Mouse (Mus musculus): ENCODE measurements around the gene Gm38392. TPM values are rescaled to one million over a fixed set of nuclear protein-coding genes. Genes with fewer than 3 reads are reported as not detected.
"Not testable (repeated sequence)": the region's sequence is repeated elsewhere in the genome, so short reads cannot be mapped to it uniquely, and the experiment has no call there.

The Gm38392 gene
- 0.43 TPM in 1 of 3 replicates, not detected in the others for total RNA-seq (2017)

DNA sequence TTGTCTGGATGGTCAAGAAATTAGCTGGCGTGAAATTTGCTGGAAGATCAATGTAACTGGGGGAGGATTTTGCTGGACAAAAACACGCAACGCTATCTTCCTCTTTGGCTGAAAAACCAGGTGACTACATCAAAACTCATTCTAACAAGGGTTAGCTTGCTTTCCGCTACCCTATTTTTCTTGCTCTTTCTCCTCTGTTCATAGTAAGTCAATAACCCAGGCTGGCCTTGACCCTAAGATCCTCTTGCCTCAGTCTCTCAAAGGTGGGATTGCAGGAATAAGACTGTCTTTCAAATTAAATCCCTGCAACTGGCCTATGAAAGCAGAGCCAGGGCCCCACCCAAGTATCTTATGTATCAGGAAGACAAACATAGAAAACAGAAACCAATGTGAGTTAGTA lies at the start of gene Gm38392:
Gene Gm38392 (minus strand): TSS at position 101 of the 400 bp plus-strand sequence.
- ATAC-seq (replicated peaks; ENCODE audit: insufficient number of reproducible peaks, low FRiP score, low TSS enrichment, poor library complexity, severe bottlenecking): no peak

DNA sequence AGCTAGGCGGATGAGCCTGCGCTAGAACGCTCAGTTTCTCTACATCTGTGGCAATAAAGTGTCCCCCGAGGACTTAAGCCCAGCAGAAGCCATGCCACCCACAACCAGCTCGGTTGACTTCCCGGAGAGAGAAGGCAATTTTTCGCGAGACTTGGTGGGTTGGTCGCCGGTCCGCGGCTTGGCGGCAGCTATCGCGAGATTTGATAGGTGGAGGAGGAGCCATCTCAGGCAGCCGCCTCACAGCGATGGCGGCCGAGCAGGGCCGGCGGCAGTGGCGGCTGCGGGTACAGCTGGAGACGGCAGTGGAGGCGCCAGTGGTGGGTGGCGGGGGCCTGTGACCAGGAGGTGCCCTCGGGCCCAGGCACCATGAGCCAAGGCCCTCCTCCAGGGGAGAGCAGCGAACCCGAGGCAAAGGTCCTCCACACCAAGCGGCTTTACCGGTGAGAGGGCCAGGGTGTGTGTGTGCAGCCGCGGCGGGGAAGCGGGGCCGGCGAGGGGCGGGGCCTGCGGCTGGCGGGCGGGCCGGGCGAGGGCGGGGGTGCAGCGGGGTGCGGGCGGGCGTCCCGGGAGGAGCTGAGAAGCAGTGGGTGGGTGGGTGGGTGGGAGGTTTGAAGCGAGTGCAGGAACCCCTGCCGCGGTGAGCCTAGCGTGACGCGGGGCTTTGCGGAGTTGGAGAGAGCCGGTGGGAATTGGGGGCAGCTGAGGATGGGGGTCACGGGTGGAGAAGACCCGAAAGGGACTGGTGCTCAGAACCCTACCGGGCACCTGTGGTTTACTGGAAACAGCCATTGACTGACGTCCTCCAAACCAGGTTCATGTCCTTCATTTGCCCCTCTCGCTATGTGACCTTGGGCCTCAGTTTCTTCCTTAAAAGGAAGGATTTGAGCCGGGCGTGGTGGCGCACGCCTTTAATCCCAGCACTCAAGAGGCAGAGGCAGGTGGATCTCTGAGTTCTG lies 49.3 kb upstream of the Gm38392 start, which contains the start of the genes Tmem79 and Smg5:
Gene Tmem79 (minus strand): TSS at position 91 of the 956 bp plus-strand sequence.
Gene Smg5 (plus strand): TSS at position 203 of the 956 bp plus-strand sequence.
- peak; percentile 95 for ATAC-seq (replicated peaks; ENCODE audit: insufficient number of reproducible peaks, low FRiP score, low TSS enrichment, poor library complexity, severe bottlenecking)

DNA sequence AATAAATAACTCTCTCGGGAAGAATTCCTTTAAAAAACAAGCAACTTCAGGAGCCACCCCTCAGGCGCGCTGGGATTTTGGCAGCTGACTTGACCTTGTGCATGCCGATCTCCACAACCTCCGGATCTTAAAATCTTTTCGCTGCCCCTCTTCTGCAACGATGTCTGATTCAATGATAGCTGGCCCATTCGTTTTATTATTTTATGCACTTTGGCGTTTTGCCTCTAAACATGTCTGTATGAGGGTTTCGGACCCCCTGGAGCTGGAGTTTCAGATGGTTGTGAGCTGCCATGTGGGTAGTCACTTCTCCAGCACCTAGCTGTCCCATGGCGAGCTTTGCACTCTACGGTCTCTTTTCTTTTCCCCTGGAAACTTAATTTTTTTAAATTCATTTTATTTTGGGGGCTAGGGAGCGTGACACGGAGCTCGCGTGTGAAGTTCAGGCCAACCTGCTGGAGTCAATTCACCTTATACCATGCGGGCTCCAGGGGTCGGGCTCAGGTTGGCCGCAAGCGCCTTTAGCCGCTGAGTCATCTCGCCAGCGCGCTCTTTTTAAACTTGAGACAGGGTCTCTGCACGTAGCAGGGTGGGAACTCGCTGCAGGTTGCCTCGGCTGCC lies 48.5 kb upstream of the Gm38392 start:
- ATAC-seq (replicated peaks; ENCODE audit: insufficient number of reproducible peaks, low FRiP score, low TSS enrichment, poor library complexity, severe bottlenecking): no peak

DNA sequence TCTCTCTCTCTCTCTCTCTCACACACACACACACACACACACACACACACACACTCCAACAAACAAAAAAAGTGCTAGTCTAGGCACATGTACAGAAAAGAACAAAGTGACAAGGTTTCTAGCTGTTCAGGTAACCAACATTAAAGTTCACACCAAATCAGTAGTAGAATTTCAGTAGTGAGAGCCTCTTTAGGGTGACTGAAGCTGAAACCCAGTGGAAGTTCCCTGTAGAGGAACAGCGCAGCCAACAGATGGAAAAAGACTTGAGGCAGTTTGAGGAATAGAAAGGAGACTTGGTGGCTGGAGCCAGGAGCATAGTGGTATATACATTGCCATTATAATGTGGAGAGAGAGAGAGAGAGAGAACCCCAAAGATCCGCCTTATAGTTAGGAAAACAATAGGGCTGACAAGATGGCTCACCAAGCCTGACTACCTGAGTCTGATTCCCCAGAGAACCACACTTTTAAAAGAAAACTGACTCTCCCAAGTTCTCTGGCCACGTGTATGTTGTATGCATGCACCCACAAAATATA lies 48.0 kb upstream of the Gm38392 start:
- no peak for ATAC-seq (replicated peaks; ENCODE audit: insufficient number of reproducible peaks, low FRiP score, low TSS enrichment, poor library complexity, severe bottlenecking)

DNA sequence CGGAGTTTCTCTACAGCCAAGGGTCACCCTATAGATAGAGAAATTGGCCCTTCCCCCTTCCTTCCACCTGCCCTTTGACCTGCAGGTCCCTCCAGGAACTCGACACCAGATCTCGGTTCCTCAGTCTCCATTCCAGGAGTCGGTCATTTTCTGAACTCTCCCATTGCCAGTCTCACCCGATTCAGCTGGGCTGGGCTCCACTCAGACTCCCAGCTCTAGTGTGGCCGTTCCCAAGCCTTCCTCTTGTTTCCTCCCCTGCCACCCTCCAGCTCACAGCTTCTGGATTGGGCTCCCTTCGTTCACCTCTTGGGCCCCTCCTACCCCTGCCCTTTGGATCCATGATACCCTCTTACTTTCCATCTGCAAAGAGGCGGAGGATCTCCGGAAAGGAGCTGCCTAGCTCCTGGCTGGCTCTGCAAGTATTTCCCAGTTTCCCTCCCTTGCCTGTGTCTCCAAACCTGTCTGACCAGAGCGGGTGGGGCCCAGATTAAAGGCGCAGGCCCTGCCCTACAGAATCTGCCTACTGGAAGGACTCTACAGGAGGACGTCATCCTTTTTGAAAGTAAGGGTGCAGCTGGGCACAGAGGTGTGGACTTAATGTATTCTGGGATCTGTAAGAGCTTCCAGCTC lies 47.1 kb upstream of the Gm38392 start:
- no peak for ATAC-seq (replicated peaks; ENCODE audit: insufficient number of reproducible peaks, low FRiP score, low TSS enrichment, poor library complexity, severe bottlenecking)

DNA sequence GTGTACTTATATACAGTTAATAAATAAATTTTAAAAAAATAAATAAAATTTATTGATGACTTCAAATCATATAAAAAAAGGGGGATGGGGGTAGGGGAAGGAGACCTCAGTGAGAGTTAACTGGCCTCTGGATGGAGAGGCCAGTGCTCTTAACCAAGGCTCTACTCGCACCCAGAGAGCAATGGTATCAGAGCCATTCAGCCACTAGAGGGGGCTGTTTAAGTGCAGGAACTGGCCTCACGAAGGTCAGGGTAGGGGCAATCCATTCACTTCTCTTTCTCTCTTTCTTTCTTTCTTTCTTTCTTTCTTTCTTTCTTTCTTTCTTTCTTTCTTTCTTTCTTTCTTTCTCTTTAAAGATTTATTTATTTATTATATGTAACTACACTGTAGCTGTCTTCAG lies 44.3 kb upstream of the Gm38392 start:
- ATAC-seq (replicated peaks; ENCODE audit: insufficient number of reproducible peaks, low FRiP score, low TSS enrichment, poor library complexity, severe bottlenecking): no peak

DNA sequence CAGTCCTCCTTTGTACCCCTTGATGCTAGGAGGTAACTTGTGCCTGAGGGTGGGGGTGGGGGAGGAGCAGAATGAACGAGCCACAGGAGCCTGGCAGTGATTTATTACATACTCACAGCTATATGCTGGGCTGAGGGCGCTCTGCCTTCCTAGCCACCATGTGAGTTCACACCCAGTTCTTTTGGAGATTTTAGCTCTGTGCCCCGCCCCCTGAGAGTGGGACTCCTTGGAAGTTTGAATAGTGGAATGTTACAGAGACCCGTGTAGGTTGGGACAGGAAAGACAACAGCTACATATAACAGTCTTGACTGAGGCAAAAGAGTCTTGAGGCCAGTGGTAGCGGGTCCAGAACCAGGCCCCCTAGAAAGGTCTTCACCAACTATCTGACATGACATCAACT lies 41.9 kb upstream of the Gm38392 start:
- ATAC-seq (replicated peaks; ENCODE audit: insufficient number of reproducible peaks, low FRiP score, low TSS enrichment, poor library complexity, severe bottlenecking): no peak

DNA sequence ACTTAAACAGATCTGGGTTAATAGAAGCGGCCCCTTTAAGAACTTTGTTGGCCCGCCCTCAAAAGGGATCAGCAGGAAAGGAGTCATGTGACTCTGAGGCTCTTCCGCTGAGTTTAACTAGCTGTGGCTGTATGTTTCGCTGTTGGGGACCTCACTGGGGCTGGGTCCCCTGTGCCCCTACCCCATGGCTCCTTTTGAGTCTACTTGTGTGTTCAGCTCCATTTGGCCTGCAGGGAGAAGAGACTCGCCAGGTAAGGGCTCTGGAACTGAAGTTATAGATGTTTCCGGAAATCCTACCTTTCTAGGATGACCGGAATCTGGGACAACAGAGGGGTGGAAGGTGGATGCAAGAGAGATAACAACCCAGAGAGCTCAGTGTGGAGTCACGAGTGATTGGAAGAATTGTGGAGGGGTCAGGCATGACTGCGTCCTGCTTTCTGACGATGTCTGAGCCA lies 38.0 kb upstream of the Gm38392 start, which contains the start of gene Glmp:
Gene Glmp (plus strand): TSS at position 73 of the 455 bp plus-strand sequence.
- ATAC-seq (replicated peaks; ENCODE audit: insufficient number of reproducible peaks, low FRiP score, low TSS enrichment, poor library complexity, severe bottlenecking): peak; percentile 75

DNA sequence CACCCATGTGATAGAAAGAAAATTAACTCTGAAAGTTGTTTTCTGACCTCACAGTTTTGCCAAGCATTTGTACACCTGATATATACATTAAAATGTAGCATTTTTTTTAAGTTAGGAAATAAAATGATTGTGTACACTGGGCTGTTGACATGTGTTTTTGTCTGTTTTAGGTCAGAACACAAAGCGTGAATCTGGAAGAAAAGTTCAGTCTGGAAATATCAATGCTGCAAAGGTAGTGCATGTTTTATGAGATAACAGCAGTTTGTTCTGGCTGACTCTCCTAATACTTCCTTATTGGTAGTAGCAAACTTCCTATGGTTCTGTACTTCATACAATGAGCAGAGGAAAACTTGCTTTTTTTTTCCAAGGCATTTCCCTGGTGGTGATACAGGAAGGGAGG lies 12.2 kb upstream of the Gm38392 start:
- no peak for ATAC-seq (replicated peaks; ENCODE audit: insufficient number of reproducible peaks, low FRiP score, low TSS enrichment, poor library complexity, severe bottlenecking)

DNA sequence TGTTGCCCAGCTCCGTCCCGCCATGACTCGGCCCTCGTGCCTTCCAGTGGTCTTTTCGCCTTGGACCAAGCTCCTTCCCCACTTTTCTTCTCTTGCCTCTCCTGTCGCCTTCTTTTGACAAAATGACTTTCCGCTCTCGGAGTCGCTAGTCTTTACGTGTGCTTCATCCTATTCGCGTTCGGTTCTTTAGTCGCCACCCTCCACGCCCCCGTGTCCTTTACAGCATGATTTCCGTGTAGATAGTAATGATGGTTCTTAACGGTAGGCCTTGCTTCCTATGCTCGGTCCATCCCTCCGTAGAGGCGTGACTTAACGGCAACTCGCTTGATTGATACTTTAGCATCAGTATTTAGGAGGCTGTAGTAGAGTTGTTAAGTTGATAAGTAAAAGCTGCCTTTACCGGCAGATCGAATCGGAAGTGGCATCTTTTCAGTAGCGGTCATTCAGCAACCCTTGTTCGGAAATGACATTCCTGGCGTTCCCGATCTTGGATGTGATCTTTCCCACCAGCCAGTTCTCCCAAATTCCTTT lies 10.4 kb upstream of the Gm38392 start:
- ATAC-seq (replicated peaks; ENCODE audit: insufficient number of reproducible peaks, low FRiP score, low TSS enrichment, poor library complexity, severe bottlenecking): peak; percentile 10; the same call in 1 of the 2 replicates

DNA sequence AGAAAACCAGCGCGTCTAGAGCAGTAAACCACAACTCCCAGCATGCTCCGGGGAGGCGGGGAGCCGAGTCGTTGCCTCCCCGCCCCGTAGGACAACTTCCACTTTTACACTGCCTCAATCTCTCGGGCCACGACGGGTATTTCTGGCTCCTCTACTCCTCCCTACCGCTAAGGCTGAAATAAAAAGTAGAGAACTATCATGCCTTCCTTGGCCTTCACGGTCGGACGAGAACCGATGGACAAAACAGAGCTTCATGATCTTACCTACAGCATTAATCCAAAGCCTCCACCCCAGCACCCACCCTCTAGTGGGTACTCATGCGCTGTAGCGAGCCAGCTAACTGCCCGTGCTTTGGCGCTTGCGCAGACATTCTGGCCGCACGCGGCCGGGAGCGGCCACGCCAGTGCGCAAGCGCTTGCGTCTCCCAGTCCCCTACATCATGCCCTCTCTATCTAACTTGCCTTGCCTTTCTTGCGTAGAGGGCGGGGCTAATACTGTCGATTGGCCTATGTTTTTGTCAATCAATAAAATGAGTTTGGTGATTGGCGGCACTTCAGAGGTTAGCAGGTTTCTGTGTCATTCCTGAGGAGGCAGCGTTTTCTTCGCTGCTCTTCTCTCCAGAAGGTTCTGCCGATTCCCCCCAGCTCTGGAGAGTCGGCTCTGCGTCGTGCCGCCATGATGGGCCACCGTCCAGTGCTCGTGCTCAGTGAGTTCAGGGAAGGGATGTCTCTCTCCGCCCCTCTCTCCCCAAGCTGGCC lies 9.7 kb upstream of the Gm38392 start, which contains the start of the genes Tsacc and Cct3:
Gene Tsacc (minus strand): TSS at position 439 of the 758 bp plus-strand sequence.
Gene Cct3 (plus strand): TSS at position 556 of the 758 bp plus-strand sequence.
- ATAC-seq (replicated peaks; ENCODE audit: insufficient number of reproducible peaks, low FRiP score, low TSS enrichment, poor library complexity, severe bottlenecking): peak; percentile 93

DNA sequence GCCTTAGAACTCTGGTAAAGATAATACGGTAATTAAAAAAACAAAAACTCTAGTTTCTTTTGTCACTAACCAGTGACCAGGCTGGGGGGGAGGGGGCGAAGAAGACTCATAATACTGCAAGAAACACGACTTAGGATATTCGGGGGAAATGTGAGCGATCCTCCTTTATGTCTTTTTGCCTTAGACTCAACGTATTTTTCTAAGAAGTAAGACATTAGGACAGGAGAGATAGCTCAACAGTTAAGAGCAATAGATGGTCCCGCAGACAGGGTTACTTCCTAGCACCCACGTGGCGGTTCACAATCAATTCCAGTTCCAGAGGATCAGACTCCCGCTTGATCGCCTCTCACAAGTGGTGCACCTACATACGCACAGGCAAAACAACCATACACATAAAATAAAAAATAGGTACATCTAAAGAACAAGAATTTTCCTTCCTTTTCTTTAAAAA lies 9.1 kb upstream of the Gm38392 start:
- no peak for ATAC-seq (replicated peaks; ENCODE audit: insufficient number of reproducible peaks, low FRiP score, low TSS enrichment, poor library complexity, severe bottlenecking)

DNA sequence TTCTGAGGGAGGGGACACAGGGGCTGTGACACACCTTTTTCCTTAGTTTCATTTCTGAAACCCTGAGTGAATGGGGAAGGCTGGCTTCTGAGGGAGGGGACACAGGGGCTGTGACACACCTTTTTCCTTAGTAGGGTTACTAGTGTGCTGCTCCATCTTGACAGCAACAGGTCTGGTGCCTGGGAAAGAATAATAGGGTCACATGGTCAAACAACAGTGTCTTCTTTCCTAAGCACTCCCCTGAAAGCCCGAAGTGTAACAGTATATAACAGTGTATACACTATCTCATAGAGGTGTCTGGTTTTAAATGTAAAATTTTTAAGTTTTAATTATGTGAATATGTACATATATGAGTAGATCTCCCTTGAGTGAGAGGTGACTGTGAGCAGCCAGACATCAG lies 8.3 kb upstream of the Gm38392 start:
- not testable (repeated sequence) for ATAC-seq (replicated peaks; ENCODE audit: insufficient number of reproducible peaks, low FRiP score, low TSS enrichment, poor library complexity, severe bottlenecking)

DNA sequence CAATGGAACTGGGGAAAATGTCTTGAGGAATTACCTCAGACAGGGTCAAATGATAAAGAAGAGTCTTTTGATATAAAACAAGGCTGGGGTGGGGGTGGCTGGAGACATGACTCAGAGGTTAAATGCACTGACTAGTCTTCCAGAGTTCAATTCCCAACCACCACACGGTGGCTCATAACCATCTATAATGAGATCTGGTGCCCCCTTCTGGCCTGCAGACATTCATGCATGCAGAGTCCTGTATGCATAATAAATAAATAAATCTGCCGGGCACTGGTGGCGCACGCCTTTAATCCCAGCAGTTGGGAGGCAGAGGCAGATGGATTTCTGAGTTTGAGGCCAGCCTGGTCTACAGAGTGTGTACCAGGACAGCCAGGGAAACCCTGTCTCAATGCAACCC lies 5.0 kb upstream of the Gm38392 start:
- no peak for ATAC-seq (replicated peaks; ENCODE audit: insufficient number of reproducible peaks, low FRiP score, low TSS enrichment, poor library complexity, severe bottlenecking)

DNA sequence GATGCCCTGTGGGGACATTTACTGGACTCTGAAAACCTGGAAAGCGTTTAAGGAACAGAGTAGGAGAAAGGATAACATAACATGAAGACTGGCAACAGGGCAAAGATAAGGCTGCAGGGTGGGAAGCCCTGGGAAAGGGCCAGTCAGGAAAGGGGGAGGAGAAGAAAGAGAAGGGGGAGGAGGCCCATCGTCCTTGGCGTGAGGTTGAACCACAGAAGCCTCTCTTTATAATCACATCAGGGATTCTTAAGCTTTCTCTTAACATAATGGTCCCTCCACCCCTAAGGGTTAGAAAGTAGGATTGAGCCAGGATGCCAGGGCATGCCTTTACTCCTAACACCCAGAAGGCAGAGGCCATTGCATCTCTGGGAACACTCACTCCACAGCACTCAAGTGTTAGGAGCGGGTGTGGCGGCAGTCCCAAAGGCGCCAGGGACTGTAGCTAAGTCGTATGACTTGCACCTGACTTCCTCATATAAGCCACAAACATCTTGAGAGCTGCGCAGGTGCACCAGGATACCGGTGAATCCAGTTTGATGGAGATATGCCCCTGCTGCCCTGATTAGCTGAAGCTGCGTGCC lies 1.2 kb upstream of the Gm38392 start:
- ATAC-seq (replicated peaks; ENCODE audit: insufficient number of reproducible peaks, low FRiP score, low TSS enrichment, poor library complexity, severe bottlenecking): not testable (repeated sequence)

DNA sequence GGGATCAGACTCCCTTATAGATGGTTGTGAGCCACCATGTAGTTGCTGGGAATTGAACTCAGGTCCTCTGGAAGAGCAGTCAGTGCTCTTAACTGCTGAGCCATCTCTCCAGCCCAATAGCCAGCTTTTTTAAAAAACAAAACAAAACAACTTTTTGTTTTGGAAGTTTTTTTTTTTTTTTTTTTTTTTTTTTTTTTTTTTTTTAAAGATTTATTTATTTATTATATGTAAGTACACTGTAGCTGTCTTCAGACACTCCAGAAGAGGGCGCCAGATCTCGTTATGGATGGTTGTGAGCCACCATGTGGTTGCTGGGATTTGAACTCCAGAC lies 1.5 kb downstream of the Gm38392 start:
- ATAC-seq (replicated peaks; ENCODE audit: insufficient number of reproducible peaks, low FRiP score, low TSS enrichment, poor library complexity, severe bottlenecking): not testable (repeated sequence)

DNA sequence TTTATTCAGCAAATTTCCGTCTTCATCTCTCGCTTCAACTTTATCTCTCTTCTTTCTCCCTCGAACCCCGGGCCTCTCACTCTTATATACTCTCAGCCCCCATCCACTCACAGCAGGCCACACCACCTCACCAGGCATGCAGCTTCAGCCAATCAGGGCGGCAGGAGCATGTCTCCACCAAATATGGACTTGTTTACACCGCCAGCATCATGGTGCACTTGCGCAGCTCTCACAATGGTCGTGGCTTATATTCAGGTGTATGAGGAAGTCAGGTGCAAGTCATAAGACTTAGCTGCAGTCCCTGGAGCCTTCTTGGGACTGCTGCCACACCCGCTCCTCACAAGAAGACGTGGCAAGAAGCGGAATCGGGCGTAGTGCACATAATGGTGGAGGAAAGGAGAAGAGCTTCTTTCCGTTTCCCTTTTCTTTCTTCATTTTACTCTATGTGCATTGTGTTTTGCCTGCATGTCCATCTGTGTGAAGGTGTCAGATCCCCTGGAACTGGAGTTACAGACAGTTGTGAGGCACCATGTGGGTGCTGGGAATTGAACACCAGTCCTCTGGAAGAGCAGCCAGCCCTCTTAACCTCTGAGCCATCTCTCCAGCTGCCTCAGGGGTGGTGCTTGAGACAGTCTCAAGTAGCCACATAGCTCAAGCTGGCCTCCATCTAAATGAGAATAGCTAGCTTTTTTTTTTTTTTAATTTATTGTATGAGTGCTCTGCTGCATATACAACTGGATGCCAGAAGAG lies 2.0 kb downstream of the Gm38392 start:
- ATAC-seq (replicated peaks; ENCODE audit: insufficient number of reproducible peaks, low FRiP score, low TSS enrichment, poor library complexity, severe bottlenecking): not testable (repeated sequence)
